In the genomic region with DNA sequence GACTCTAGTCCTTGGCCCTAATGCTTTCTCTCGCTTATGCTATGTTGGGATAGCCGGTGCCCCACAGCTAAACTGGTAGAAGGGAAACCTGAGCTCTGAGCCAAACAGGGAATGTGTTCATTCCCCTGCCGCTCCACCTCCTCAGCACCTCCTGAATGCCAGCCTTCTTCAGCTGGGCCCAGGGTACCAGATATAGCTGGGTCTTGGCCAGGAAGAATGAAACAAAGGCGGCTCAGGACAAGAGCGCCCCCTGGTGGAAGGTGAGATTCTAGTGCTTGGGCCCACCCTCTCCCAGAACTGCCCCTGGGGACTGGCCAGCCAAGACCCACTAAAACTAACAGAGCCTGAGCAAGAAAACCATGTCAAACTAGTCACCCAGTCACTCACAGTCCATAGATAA, we compare ENCODE assay signal across 8 mouse cellular contexts.
DNase-seq lines count a peak whose midpoint lies in the region; ATAC-seq and TF ChIP-seq lines count a peak whose summit lies in the region.
"Had no signal": no experiment of that assay in that cellular context is flagged by ENCODE, and none has a peak within 500 bp of the region (broad histone marks: within the 10 kb centered on the region; RNA-seq: fewer than 3 reads in every experiment).

No protein-coding gene starts in this region.

- H3K27me3 ChIP-seq in neural tube, embryonic 15.5 days (replicated peaks), result no peaks in the 10 kb centered on the region
- no peaks in the 10 kb centered on the region for H3K27me3 ChIP-seq in lung, postnatal 0 days (replicated peaks; ENCODE audit: insufficient read depth, low read length)
- H3K27me3 ChIP-seq: hindbrain, embryonic 15.5 days had no signal

- H3K9me3 ChIP-seq in neural tube, embryonic 15.5 days (replicated peaks), result no peaks in the 10 kb centered on the region
- H3K9me3 ChIP-seq in lung, postnatal 0 days (ENCODE audit: low read length), result no peaks in the 10 kb centered on the region
- H3K9me3 ChIP-seq: hindbrain, embryonic 15.5 days had no signal

- H3K4me3 ChIP-seq in neural tube, embryonic 15.5 days (replicated peaks), result no peak overlapping the region
- no peak overlapping the region for H3K4me3 ChIP-seq in lung, postnatal 0 days (ENCODE audit: low read depth, low read length)
- H3K4me3 ChIP-seq: hindbrain, embryonic 15.5 days had no signal

- no peak overlapping the region for H3K27ac ChIP-seq in neural tube, embryonic 15.5 days (replicated peaks)
- H3K27ac ChIP-seq in lung, postnatal 0 days (ENCODE audit: low read length), result no peak overlapping the region
- H3K27ac ChIP-seq: hindbrain, embryonic 15.5 days had no signal

- ATAC-seq in neural tube, embryonic 15.5 days (ENCODE audit: low FRiP score), result no peak
- no peak for ATAC-seq in lung, postnatal 0 days

- DNase-seq in neural tube, embryonic 10.5 days (ENCODE audit: extremely low spot score, low spot score), result peak; percentile 65
- peak; percentile 71 to 73 for DNase-seq in adrenal gland, adult 18-20 months (ENCODE audit: low spot score in 2 of 2)
- peak; percentile 50 for DNase-seq in embryo, embryonic 9.5 days (ENCODE audit: extremely low spot score)
- DNase-seq in kidney, postnatal 10 days, result peak; percentile 75
- DNase-seq in lung, postnatal 0 days (ENCODE audit: low spot score), result peak; percentile 60
- DNase-seq in spleen, postnatal 10 days (ENCODE audit: low spot score in 2 of 2), result peak; percentile 20 to 66

- TF ChIP-seq EP300 in lung, postnatal 0 days (IDR thresholded peaks at IDR 0.05), result no peak

- no peak overlapping the region for H3K9ac ChIP-seq in neural tube, embryonic 15.5 days (replicated peaks)
- no peak overlapping the region for H3K9ac ChIP-seq in lung, postnatal 0 days (replicated peaks; ENCODE audit: low read depth)
- H3K9ac ChIP-seq: hindbrain, embryonic 15.5 days had no signal

- WGBS in neural tube, embryonic 15.5 days, result 56% methylated on average over 5 of the region's 5 CpGs
- WGBS in lung, postnatal 0 days, result 46% methylated on average over 5 of the region's 5 CpGs

- H3K4me1 ChIP-seq in neural tube, embryonic 15.5 days, result peaks cover 12% of the 10 kb centered on the region
- no peaks in the 10 kb centered on the region for H3K4me1 ChIP-seq in lung, postnatal 0 days (ENCODE audit: insufficient read depth, low read depth, low read length)

- no peak overlapping the region for H3K4me2 ChIP-seq in neural tube, embryonic 15.5 days
- no peak overlapping the region for H3K4me2 ChIP-seq in lung, postnatal 0 days (replicated peaks; ENCODE audit: low read depth, low read length)
- H3K4me2 ChIP-seq: hindbrain, embryonic 15.5 days had no signal

- no peaks in the 10 kb centered on the region for H3K36me3 ChIP-seq in neural tube, embryonic 15.5 days
- H3K36me3 ChIP-seq in lung, postnatal 0 days (ENCODE audit: insufficient read depth, low read length), result no peaks in the 10 kb centered on the region
- H3K36me3 ChIP-seq: hindbrain, embryonic 15.5 days had no signal

- TF ChIP-seq CTCF in lung, postnatal 0 days (IDR thresholded peaks at IDR 0.05), result peak; percentile 84
